8 mouse cellular contexts compared by ENCODE assay signal in genomic region chr10:96934661-96935060, GRCm38 (mm10).
DNase-seq lines count a peak whose midpoint lies in the region; ATAC-seq lines count a peak whose summit lies in the region.

No protein-coding gene starts in this region.

- H3K9me3 ChIP-seq in neural tube, embryonic 15.5 days (replicated peaks), result no peaks in the 10 kb centered on the region
- no peaks in the 10 kb centered on the region for H3K9me3 ChIP-seq in neural tube, embryonic 14.5 days (ENCODE audit: control insufficient read depth, low read length)

- no peak overlapping the region for H3K4me3 ChIP-seq in neural tube, embryonic 15.5 days (replicated peaks)
- no peak overlapping the region for H3K4me3 ChIP-seq in neural tube, embryonic 14.5 days (ENCODE audit: low read depth, low read length)

- no peak overlapping the region for H3K27ac ChIP-seq in neural tube, embryonic 15.5 days (replicated peaks)
- H3K27ac ChIP-seq in neural tube, embryonic 14.5 days (ENCODE audit: low read depth, low read length), result no peak overlapping the region

- H3K36me3 ChIP-seq in neural tube, embryonic 15.5 days, result no peaks in the 10 kb centered on the region
- no peaks in the 10 kb centered on the region for H3K36me3 ChIP-seq in neural tube, embryonic 14.5 days (ENCODE audit: control insufficient read depth, insufficient read depth, low read length)

- peak; percentile 51 for DNase-seq in neural tube, embryonic 10.5 days (ENCODE audit: extremely low spot score, low spot score)
- DNase-seq in adrenal gland, adult 18-20 months (ENCODE audit: low spot score in 2 of 2), result peak; percentile 41 to 59
- DNase-seq in embryo, embryonic 9.5 days (ENCODE audit: extremely low spot score), result peak; percentile 13
- peak; percentile 72 for DNase-seq in heart, postnatal 4 days
- peak; percentile 58 to 70 for DNase-seq in left cerebral cortex, postnatal 14 days (ENCODE audit: low spot score in 2 of 2)
- peak; percentile 5 for DNase-seq in yolk sac, embryonic 10.5 days (ENCODE audit: low spot score)

- WGBS in neural tube, embryonic 15.5 days, result 76% methylated on average over 4 of the region's 4 CpGs
- WGBS in neural tube, embryonic 14.5 days, result 70% methylated on average over 4 of the region's 4 CpGs

- ATAC-seq in neural tube, embryonic 15.5 days (ENCODE audit: low FRiP score), result no peak
- peak; percentile 66; the same call in 1 of the 2 replicates for ATAC-seq in neural tube, embryonic 14.5 days (ENCODE audit: low read depth)

- no peaks in the 10 kb centered on the region for H3K4me1 ChIP-seq in neural tube, embryonic 15.5 days
- no peaks in the 10 kb centered on the region for H3K4me1 ChIP-seq in neural tube, embryonic 14.5 days (ENCODE audit: control insufficient read depth, insufficient read depth, low read length)

- intact Hi-C loops in left cerebral cortex, postnatal 14 days (cut with DNase I), result loop anchor here (2.0 to 10.0 kb wide), 3 partner anchors 312 to 720 kb away; no protein-coding TSS in a partner anchor

- no peaks in the 10 kb centered on the region for H3K27me3 ChIP-seq in neural tube, embryonic 15.5 days (replicated peaks)
- H3K27me3 ChIP-seq in neural tube, embryonic 14.5 days (ENCODE audit: control insufficient read depth, insufficient read depth, low read length), result no peaks in the 10 kb centered on the region

- H3K4me2 ChIP-seq in neural tube, embryonic 15.5 days, result no peak overlapping the region
- H3K4me2 ChIP-seq in neural tube, embryonic 14.5 days (ENCODE audit: low read depth, low read length), result no peak overlapping the region

- no peak overlapping the region for H3K9ac ChIP-seq in neural tube, embryonic 15.5 days (replicated peaks)
- H3K9ac ChIP-seq in neural tube, embryonic 14.5 days (replicated peaks; ENCODE audit: low read depth, low read length), result no peak overlapping the region

Comparison
In these comparisons a context has a peak if more than half of its experiments do, and no peak if none do; other contexts are left out.
1. DNase-seq: peak in every context shown above with its lines; median percentile 72 in heart, postnatal 4 days; 64 in left cerebral cortex, postnatal 14 days; 51 in neural tube, embryonic 10.5 days; 50 in adrenal gland, adult 18-20 months; 13 in embryo, embryonic 9.5 days; 5 in yolk sac, embryonic 10.5 days.